Mouse (Mus musculus): ENCODE results near the gene Mlc1.

DNA sequence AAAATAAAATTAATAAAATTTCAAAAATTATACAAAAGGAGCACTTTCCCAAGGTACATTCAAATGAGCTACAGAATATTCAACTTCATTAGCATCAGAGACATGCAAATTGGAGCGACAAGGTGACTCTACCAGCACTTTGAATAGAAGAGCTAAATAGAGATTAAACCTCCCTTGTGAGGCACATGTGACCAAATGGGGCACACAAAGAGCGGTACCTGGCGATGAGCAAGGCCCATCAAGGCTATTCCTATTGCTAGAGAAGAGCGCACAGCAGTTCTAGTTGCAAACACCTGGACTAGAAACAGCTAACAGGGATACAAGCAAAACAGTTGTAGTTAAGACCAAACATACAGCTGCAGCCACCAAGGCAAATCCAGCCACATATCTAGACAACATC is 72.5 kb downstream of the Mlc1 start:
- TF ChIP-seq CTCF (IDR thresholded peaks at IDR 0.05; ENCODE audit: insufficient read depth, low read depth, low read length) (no peak), POLR2A (IDR thresholded peaks at IDR 0.05; ENCODE audit: insufficient read depth, low read depth, low read length) (no peak)

Measured in olfactory bulb, adult 2 months (tissue).